Mouse (Mus musculus) ES-Bruce4 (cell line): ENCODE results near the gene Dnmt1.

Experiments
- CTCF ChIP-seq: IDR thresholded peaks from one replicate; pipeline ENCODE4 v1.8.1; 2011; ENCODE audit warnings: low read depth, low read length
- POLR2A ChIP-seq: IDR thresholded peaks from one replicate; pipeline ENCODE4 v1.8.1; 2011; ENCODE audit warnings: low read length; ENCODE audit not compliant: insufficient read depth

DNA sequence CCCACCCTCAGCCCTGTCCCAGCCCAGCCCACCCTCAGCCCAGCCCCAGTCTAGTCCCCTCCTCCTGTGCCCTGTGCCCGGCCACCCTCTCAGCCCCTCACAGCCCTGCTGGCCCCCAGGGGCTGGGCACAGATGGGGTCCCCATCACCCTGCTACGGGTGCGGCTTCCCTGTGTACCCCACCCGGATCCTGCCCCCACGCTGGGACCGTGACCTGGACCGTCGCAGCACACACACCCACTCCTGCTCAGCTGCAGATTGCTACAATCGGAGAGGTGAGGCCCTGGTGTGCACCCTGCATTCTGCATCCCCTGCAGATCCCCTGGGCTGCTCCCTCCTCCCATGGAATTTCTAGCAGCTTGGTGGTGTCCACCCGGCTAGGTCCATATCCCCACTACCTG lies 86.7 kb downstream of the Dnmt1 start:
- no peak for TF ChIP-seq CTCF
- TF ChIP-seq POLR2A: no peak
